In genomic region chr2:166629941-166630674, GRCm38 (mm10) we compare ENCODE assay signal across 8 mouse cellular contexts.
DNase-seq lines count a peak whose midpoint lies in the region; ATAC-seq and TF ChIP-seq lines count a peak whose summit lies in the region.
"Had no signal": no experiment of that assay in that cellular context is flagged by ENCODE, and none has a peak within 500 bp of the region (broad histone marks: within the 10 kb centered on the region; RNA-seq: fewer than 3 reads in every experiment).

No protein-coding gene starts in this region.

- no peak overlapping the region for H3K4me3 ChIP-seq in kidney, embryonic 15.5 days (replicated peaks)
- H3K4me3 ChIP-seq in bone marrow, adult 2 months (replicated peaks; ENCODE audit: control insufficient read depth, low read depth, low read length): no peak overlapping the region
- H3K4me3 ChIP-seq: lung, embryonic 15.5 days had no signal

- no peak for TF ChIP-seq POLR2A in bone marrow, adult 2 months (IDR thresholded peaks at IDR 0.05; ENCODE audit: borderline replicate concordance, control insufficient read depth, low read depth, low read length)

- H3K9me3 ChIP-seq in kidney, embryonic 15.5 days (replicated peaks): no peaks in the 10 kb centered on the region
- H3K9me3 ChIP-seq: lung, embryonic 15.5 days had no signal

- ATAC-seq in kidney, embryonic 15.5 days (replicated peaks; ENCODE audit: low FRiP score): no peak
- ATAC-seq in inflammation-experienced regulatory T-cells, adult 6 months: peak; percentile 86

- 86% methylated on average over 17 of the region's 17 CpGs for WGBS in kidney, embryonic 15.5 days
- 32% methylated on average over 17 of the region's 17 CpGs for WGBS in bone marrow, adult 2 months

- TF ChIP-seq CTCF in bone marrow, adult 2 months (IDR thresholded peaks at IDR 0.05; ENCODE audit: control insufficient read depth, insufficient read depth, low read length): no peak

- H3K27me3 ChIP-seq in kidney, embryonic 15.5 days: no peaks in the 10 kb centered on the region
- H3K27me3 ChIP-seq: lung, embryonic 15.5 days had no signal

- no peak overlapping the region for H3K4me2 ChIP-seq in kidney, embryonic 15.5 days
- H3K4me2 ChIP-seq: lung, embryonic 15.5 days had no signal

- H3K9ac ChIP-seq in kidney, embryonic 15.5 days: no peak overlapping the region
- H3K9ac ChIP-seq: lung, embryonic 15.5 days had no signal

- H3K36me3 ChIP-seq in kidney, embryonic 15.5 days: peaks cover 9% of the 10 kb centered on the region; the same call in 1 of the 2 replicates
- H3K36me3 ChIP-seq: lung, embryonic 15.5 days had no signal

- DNase-seq in kidney, adult 8-10 months: peak; percentile 18 to 19
- peak; percentile 78 for DNase-seq in naive thymus-derived CD4-positive, alpha-beta T cell, adult 2 months (ENCODE audit: low read depth)
- DNase-seq in adrenal gland, postnatal 36 days: no peak
- DNase-seq in ovary, postnatal 36 days (ENCODE audit: low spot score): no peak

- H3K4me1 ChIP-seq in kidney, embryonic 15.5 days: peaks cover 15% of the 10 kb centered on the region
- H3K4me1 ChIP-seq in bone marrow, adult 2 months (ENCODE audit: control insufficient read depth, insufficient read depth, low read length): peaks cover 17% of the 10 kb centered on the region
- H3K4me1 ChIP-seq: lung, embryonic 15.5 days had no signal

- H3K27ac ChIP-seq in kidney, embryonic 15.5 days: no peak overlapping the region
- peak overlapping the region; percentile 67 for H3K27ac ChIP-seq in bone marrow, adult 2 months (ENCODE audit: control insufficient read depth, insufficient read depth, low read depth, low read length, poor library complexity)
- H3K27ac ChIP-seq: lung, embryonic 15.5 days had no signal

Comparison
In these comparisons a context has a peak if more than half of its experiments do, and no peak if none do; other contexts are left out.
1. DNase-seq: peak in kidney, adult 8-10 months (2 of 2) and naive thymus-derived CD4-positive, alpha-beta T cell, adult 2 months (single experiment); none in adrenal gland, postnatal 36 days (0 of 2) and ovary, postnatal 36 days (single experiment).